Mouse (Mus musculus): ENCODE measurements around the gene Egfl6.
A peak's percentile ranks its signal among the peaks of the same experiment; 100 is the strongest.

Gene Egfl6

GRCm38 (mm10) chrX:166515923-166516322 lies 69.6 kb downstream of the Egfl6 start:
- no peak for DNase-seq

- DNase-seq, result peak; percentile 7 to 23
Measured at GRCm38 (mm10) chrX:166514035-166514434, 71.5 kb downstream of the Egfl6 start.

- DNase-seq, result no peak
Measured at GRCm38 (mm10) chrX:166512071-166512470, 73.4 kb downstream of the Egfl6 start.

GRCm38 (mm10) chrX:166511107-166511506 lies 74.4 kb downstream of the Egfl6 start:
- no peak for DNase-seq

GRCm38 (mm10) chrX:166509761-166510738 lies 75.5 kb downstream of the Egfl6 start:
- DNase-seq, result peak; percentile 93

GRCm38 (mm10) chrX:166504421-166504820 lies 81.1 kb downstream of the Egfl6 start:
- DNase-seq, result no peak

- no peak for DNase-seq
Measured at GRCm38 (mm10) chrX:166499496-166500190, 85.9 kb downstream of the Egfl6 start.

GRCm38 (mm10) chrX:166497771-166498170 lies 87.7 kb downstream of the Egfl6 start:
- peak in 1 of 2 experiments; percentile 7 for DNase-seq

- DNase-seq, result no peak
Measured at GRCm38 (mm10) chrX:166495052-166495451, 90.5 kb downstream of the Egfl6 start.

GRCm38 (mm10) chrX:166479365-166479983 lies 106.0 kb downstream of the Egfl6 start, which contains the start of gene Rab9:
Gene Rab9 (minus strand): TSS chrX:166479867.
- DNase-seq, result peak; percentile 92 to 93

GRCm38 (mm10) chrX:166478631-166479364 lies 106.7 kb downstream of the Egfl6 start:
- no peak for DNase-seq

GRCm38 (mm10) chrX:166477393-166477792 lies 108.1 kb downstream of the Egfl6 start:
- DNase-seq, result no peak

Measured in cerebellum, postnatal 14 days (tissue).